Mouse (Mus musculus): ENCODE data around the gene Mllt1.

The Mllt1 gene

GRCm38 (mm10) chr17:56935363-56936131, at the start of gene Mllt1:
TSS of gene Mllt1 (minus strand) at chr17:56935415.
- in situ Hi-C loops (cut with MboI, MseI): loop anchor here in 1 of 2 experiments (5.0 kb wide), 1 partner anchor 92 kb away; no protein-coding TSS in a partner anchor

- in situ Hi-C loops (cut with MboI, MseI): no loop called here
Observed at GRCm38 (mm10) chr17:56984886-56985285, 49.7 kb upstream of the Mllt1 start.

- in situ Hi-C loops (cut with MboI, MseI): no loop called here
Observed at GRCm38 (mm10) chr17:56982013-56982412, 46.8 kb upstream of the Mllt1 start, which contains the start of gene Acer1. TSS of gene Acer1 (minus strand) at chr17:56982126.

- in situ Hi-C loops (cut with MboI, MseI): no loop called here
Observed at GRCm38 (mm10) chr17:56981049-56981448, 45.8 kb upstream of the Mllt1 start.

- in situ Hi-C loops (cut with MboI, MseI): no loop called here
Observed at GRCm38 (mm10) chr17:56979524-56979923, 44.3 kb upstream of the Mllt1 start.

GRCm38 (mm10) chr17:56976531-56977390, 41.5 kb upstream of the Mllt1 start:
- in situ Hi-C loops (cut with MboI, MseI): no loop called here

GRCm38 (mm10) chr17:56975391-56975790, 40.2 kb upstream of the Mllt1 start:
- in situ Hi-C loops (cut with MboI, MseI): no loop called here

- in situ Hi-C loops (cut with MboI, MseI): no loop called here
Observed at GRCm38 (mm10) chr17:56974708-56975240, 39.6 kb upstream of the Mllt1 start.

GRCm38 (mm10) chr17:56973956-56974707, 38.9 kb upstream of the Mllt1 start:
- in situ Hi-C loops (cut with MboI, MseI): no loop called here

GRCm38 (mm10) chr17:56970081-56970480, 34.9 kb upstream of the Mllt1 start:
- in situ Hi-C loops (cut with MboI, MseI): no loop called here

- in situ Hi-C loops (cut with MboI, MseI): no loop called here
Observed at GRCm38 (mm10) chr17:56969321-56969720, 34.1 kb upstream of the Mllt1 start.

GRCm38 (mm10) chr17:56963646-56964045, 28.4 kb upstream of the Mllt1 start:
- in situ Hi-C loops (cut with MboI, MseI): no loop called here

GRCm38 (mm10) chr17:56962642-56963405, 27.6 kb upstream of the Mllt1 start:
- in situ Hi-C loops (cut with MboI, MseI): no loop called here

GRCm38 (mm10) chr17:56961880-56962279, 26.7 kb upstream of the Mllt1 start:
- in situ Hi-C loops (cut with MboI, MseI): no loop called here

- in situ Hi-C loops (cut with MboI, MseI): loop anchor here in 1 of 2 experiments (5.0 kb wide), 1 partner anchor 66 kb away; no protein-coding TSS in a partner anchor
Observed at GRCm38 (mm10) chr17:56958667-56959066, 23.5 kb upstream of the Mllt1 start.

GRCm38 (mm10) chr17:56957763-56958429, 22.7 kb upstream of the Mllt1 start:
- in situ Hi-C loops (cut with MboI, MseI): loop anchor here in 1 of 2 experiments (5.0 kb wide), 1 partner anchor 66 kb away; no protein-coding TSS in a partner anchor

- in situ Hi-C loops (cut with MboI, MseI): loop anchor here in 1 of 2 experiments (5.0 kb wide), 1 partner anchor 63 kb away; no protein-coding TSS in a partner anchor
Observed at GRCm38 (mm10) chr17:56954871-56955270, 19.7 kb upstream of the Mllt1 start.

GRCm38 (mm10) chr17:56952639-56953038, 17.4 kb upstream of the Mllt1 start:
- in situ Hi-C loops (cut with MboI, MseI): no loop called here

GRCm38 (mm10) chr17:56950915-56951314, 15.7 kb upstream of the Mllt1 start:
- in situ Hi-C loops (cut with MboI, MseI): no loop called here

- in situ Hi-C loops (cut with MboI, MseI): loop anchor here in 1 of 2 experiments (5.0 kb wide), 1 partner anchor 89 kb away; no protein-coding TSS in a partner anchor
Observed at GRCm38 (mm10) chr17:56938751-56939150, 3.5 kb upstream of the Mllt1 start.
